Mouse (Mus musculus): ENCODE data around the gene Cdh23.

GRCm38 (mm10) chr10:60354003-60354325, 342.3 kb downstream of the Cdh23 start:
- TF ChIP-seq USF1 (IDR thresholded peaks at IDR 0.05; ENCODE audit: low read depth) (no peak), CTCF (IDR thresholded peaks at IDR 0.05; ENCODE audit: control insufficient read depth, insufficient read depth, insufficient read length) (no peak), MYOG (IDR thresholded peaks at IDR 0.05; ENCODE audit: control insufficient read depth, extremely low read depth, insufficient read length) (no peak), CEBPB (IDR thresholded peaks at IDR 0.05; ENCODE audit: low read depth) (no peak), FOSL1 (IDR thresholded peaks at IDR 0.05; ENCODE audit: insufficient read depth, low read length, poor library complexity, severe bottlenecking) (no peak), MAX (IDR thresholded peaks at IDR 0.05) (no peak), MYOD1 (IDR thresholded peaks at IDR 0.05; ENCODE audit: control insufficient read depth, insufficient read length, low read depth) (no peak)

Data from C2C12 (cell line).